Mouse (Mus musculus) gastrocnemius, adult 2 months (tissue): ENCODE measurements at regions not wholly inside any gene's neighbourhood (a gene's known extent, or its start where the extent isn't known, plus 50 kb on each side); places are given as distances from the start of the nearest gene placed in this dataset.

ENCODE experiments used
- DNase-seq: peaks from one replicate; pipeline ENCODE4 v3.0.0; 2022
- H3K27ac ChIP-seq: fragments of 200-600 bp; 2 replicates; pipeline ENCODE4 v1.8.1; 2022; ENCODE audit warnings: mild to moderate bottlenecking
- H3K4me3 ChIP-seq: fragments of 200-600 bp; 2 replicates; pipeline ENCODE4 v1.8.1; 2022; ENCODE audit warnings: mild to moderate bottlenecking, moderate library complexity
- CTCF ChIP-seq: fragments of 200-600 bp; IDR thresholded peaks from 2 replicates; pipeline ENCODE4 v1.8.1; 2022; ENCODE audit warnings: antibody characterized with exemption, mild to moderate bottlenecking, moderate library complexity
- intact Hi-C: fragments of 180-260 bp; cut with DNase I; formaldehyde crosslinking; loops from one replicate; pipeline ENCODE4 v1.15.1; 2025

DNA sequence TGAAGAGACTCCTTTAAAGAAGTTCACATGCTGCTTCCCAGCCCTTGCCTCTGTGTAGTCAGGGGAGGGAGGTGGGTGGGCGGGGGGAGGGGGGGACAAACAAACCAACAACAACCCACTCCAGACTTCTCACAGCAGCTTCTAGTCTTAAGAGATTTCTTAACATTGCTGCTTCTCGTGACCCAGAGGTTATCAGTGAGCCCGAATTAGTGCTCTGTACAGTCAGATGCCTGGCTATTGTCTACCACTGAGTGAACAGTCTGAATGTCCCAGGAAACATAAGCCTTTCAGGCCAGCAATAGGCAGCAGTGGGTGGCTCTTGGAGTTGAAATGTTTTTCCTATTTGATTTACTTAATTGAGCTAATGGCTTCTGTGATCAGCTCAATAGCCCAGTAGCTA lies 202.2 kb upstream of the Nrp1 start:
- no peak for TF ChIP-seq CTCF
- Histone ChIP-seq H3K4me3 (no peak overlapping the region), H3K27ac (no peak overlapping the region)
- intact Hi-C loops = no loop called here
- no peak for DNase-seq

DNA sequence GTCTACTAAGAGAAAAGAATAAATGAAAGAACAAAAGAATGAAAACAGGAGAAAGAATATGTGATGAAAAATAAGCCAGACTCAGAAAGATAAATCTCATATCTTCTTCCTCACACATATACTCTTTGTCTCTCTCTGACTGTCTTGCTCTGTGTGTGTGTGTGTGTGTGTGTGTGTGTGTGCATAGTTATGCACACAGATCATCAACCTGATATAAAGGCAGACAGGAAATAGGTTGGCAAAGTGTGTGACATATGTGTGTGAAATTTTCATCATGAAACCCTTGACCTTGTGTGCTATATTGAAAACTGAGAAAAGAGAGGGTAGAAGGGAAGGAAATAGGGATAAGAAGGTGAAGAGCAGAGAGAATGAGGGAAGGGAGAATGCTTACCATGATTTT lies 195.5 kb upstream of the Nrp1 start:
- intact Hi-C loops = no loop called here
- no peak for TF ChIP-seq CTCF
- H3K4me3 ChIP-seq = no peak overlapping the region
- DNase-seq = no peak
- no peak overlapping the region for H3K27ac ChIP-seq

DNA sequence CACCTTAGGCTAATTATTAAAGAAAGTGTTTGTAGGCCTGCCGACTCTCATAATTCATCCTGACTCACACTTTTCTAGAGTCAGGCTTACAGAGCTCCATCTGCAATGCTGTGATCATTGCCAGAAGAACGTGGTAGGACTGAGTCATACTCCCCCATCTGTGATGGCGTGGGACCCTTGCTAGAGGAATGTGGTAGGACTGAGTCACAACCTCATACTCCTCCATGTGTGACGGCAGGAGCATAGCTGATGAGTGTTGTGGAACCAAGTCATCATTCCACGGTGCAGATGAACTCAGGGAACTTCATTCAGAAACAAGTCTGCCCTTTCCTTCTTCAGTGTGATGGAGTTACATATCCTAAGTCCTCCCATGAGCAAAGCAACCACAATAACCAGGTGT lies 193.4 kb upstream of the Nrp1 start:
- intact Hi-C loops = no loop called here
- Histone ChIP-seq H3K27ac (no peak overlapping the region), H3K4me3 (no peak overlapping the region)
- TF ChIP-seq CTCF = no peak
- DNase-seq = no peak

DNA sequence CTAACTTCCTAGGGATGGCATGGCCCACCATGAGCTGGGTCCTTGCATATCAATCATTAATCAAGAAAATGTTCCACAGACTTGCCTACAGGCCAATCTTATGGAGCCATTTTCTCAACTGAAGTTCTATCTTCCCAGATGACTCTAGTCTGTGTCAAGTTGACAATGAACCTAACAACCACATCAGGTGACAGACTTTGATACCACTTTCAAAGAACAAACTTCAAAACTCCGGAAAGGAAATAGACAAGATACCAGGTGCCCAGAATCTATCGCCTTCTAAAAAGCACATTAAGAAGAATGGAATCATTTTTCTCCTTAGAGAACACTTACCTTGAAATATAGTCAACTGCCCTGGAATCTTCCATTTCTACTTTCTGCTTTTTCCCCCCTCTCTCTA lies 192.8 kb upstream of the Nrp1 start:
- DNase-seq = no peak
- TF ChIP-seq CTCF = no peak
- H3K4me3 ChIP-seq = no peak overlapping the region
- no peak overlapping the region for H3K27ac ChIP-seq
- intact Hi-C loops = no loop called here

DNA sequence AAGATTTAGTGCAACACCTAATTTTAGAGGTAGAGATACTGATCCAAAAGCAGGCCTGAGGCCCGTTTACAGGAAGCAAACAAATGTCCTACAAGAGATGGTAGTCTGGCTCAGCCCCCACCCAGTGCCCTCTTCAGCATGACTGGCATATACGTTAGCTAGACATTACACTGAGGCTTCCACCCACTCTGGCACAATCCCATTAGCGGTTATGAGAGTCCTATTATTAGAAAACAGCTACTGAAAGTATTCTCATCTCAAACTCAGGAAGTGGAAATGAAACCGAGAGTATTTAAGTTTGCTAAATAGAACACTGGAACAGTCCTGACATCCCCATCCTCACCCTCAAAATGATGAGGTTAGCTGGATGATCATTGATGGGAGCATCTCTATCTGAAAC lies 192.3 kb upstream of the Nrp1 start:
- TF ChIP-seq CTCF = no peak
- DNase-seq = no peak
- intact Hi-C loops = no loop called here
- Histone ChIP-seq H3K4me3 (no peak overlapping the region), H3K27ac (no peak overlapping the region)

DNA sequence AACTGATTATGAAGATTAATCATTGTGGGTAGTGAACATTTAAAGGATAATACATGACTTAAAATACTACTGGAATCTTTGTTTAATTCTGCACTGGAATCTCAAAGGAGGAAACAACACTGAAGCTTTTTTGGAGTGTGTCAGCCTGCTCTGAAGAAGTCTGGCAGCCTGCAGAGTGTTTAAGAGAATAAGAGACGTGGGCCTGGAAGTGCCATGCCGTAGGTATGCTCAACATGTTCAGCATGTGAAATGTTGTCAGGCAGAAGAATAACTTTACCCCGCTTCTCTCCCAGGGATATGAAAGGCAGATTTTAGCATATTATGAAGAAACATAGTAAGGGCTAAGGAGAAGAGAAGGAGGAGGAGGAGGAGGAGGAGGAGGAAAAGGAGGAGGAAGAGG lies 189.6 kb upstream of the Nrp1 start:
- Histone ChIP-seq H3K4me3 (no peak overlapping the region), H3K27ac (no peak overlapping the region)
- intact Hi-C loops = no loop called here
- no peak for TF ChIP-seq CTCF
- DNase-seq = no peak

DNA sequence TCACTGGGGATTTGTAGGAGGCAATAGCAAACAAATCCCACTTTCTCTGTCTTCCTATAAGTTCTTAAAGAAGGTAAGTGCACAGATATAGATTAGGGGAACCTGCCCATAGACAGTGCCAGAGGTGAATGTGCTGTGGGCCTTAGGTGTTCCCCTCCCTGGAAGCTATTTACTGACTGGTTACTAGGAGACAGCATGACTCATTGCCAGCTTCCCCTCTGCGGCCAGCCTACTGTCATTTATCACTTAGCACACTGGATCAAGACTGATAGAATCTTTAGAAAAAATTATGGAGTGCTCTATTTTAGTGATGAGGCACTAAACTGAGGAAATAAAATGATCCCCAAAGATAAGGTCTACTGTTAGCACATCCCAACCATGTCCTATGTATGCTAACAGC lies 187.3 kb upstream of the Nrp1 start:
- intact Hi-C loops = no loop called here
- no peak overlapping the region for H3K27ac ChIP-seq
- H3K4me3 ChIP-seq = no peak overlapping the region
- no peak for DNase-seq
- TF ChIP-seq CTCF = no peak

DNA sequence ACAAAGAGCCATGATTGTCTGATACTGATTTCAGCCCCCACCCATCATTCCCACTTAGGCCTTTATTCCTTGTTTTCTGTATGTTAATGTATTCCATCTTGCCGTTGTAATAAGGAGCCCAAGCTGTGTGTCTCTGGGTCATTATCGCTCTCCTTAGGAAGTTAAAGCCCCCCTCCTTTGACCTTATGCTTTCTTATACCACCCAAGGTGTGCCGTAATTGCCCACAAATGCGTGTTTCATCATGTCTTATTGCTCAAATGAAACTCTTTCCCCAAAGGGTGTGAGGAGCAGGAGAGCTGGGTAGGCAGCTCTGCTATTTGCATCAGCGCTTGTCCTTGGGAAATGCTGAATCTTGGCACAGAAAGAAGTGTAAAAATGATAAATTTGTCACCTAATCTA lies 178.2 kb upstream of the Nrp1 start:
- no peak for DNase-seq
- H3K4me3 ChIP-seq = no peak overlapping the region
- intact Hi-C loops = no loop called here
- no peak for TF ChIP-seq CTCF
- no peak overlapping the region for H3K27ac ChIP-seq

DNA sequence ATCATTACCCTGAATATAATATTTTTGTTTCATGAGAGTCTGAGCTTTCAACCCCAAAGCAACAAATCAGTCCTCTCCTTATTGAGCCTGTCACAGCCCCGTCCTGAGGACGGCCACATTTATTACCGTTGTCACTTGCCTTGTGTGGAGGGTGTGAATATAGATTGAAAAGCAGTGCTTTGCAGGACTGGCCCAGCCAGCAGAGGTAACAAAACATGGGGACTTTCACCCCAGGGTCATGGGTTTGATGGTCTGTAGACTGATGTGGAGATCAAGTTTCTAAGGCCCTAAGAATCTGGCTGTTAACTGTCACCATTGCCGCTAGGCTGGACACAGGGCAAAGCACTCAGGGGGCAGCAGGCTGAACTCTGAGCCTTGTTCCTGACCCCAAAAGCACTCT lies 175.3 kb upstream of the Nrp1 start:
- H3K27ac ChIP-seq = no peak overlapping the region
- no peak overlapping the region for H3K4me3 ChIP-seq
- DNase-seq = no peak
- intact Hi-C loops = no loop called here
- no peak for TF ChIP-seq CTCF

DNA sequence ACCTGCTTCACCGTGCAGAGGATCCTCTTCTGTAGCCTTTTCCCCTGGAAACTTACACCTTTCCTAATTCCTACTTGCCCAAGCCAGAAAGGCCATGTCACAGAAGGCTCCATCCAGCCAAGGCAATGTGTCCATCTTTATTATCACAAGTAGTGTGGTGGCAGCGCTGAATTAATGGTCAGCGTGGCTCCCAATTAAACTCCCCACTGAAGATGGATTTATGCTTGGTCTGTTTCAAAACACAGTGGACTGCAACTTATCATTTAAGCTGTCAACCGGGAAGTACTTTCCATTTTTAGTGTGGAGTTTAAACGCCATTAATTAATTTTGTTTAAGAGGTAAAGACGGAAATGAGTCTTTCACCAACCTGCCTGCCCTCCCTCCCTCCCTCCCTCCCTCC lies 170.1 kb upstream of the Nrp1 start:
- H3K27ac ChIP-seq = no peak overlapping the region
- intact Hi-C loops = no loop called here
- DNase-seq = no peak
- no peak for TF ChIP-seq CTCF
- H3K4me3 ChIP-seq = no peak overlapping the region

DNA sequence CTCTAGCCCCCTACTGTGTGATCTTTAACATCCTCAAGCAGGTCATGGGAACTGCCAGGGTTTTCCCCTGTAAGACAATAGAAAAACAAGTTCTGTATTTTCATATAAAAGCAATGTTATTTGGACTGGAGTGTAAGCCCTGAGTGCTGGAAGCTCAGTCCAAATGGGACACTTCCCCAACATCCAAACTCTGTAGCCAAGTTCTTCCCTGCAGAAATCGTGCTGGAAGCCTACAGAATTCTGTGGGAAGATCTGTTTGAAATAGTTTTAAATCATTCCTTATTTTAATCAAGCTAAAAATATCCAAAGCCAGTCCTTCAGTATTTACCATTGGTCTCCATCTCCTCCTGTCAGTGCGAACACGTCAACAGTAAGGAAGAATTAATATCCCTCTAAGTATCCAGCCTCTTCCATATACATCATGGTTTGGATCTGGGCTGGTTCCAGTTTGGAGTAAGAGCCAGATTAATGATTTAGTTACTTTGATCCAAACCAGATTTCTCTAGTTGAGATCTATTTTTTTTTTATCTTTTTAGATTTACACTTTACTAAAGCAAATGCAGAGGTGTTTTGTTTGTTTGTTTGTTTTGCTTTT lies 165.0 kb upstream of the Nrp1 start:
- no peak for TF ChIP-seq CTCF
- intact Hi-C loops = no loop called here
- no peak for DNase-seq
- Histone ChIP-seq H3K27ac (no peak overlapping the region), H3K4me3 (no peak overlapping the region)

DNA sequence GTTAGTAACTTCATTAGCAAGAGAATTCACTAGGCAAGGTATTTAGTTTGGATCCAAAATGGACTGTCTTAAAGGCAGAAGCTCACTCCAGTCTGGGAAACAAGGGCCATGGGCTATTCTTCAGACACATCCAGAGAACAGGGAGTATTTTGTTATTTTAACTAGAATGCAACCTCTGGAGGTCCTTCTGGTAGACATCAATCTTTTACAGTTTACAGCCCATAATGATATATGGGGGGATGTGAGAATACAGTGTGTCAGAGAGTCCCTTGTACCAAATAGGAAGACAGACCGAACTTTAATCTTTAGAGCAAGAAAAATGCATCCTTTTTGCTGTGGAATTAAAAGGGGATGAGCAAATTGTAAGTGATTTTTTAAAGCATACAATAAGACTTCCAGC lies 157.6 kb upstream of the Nrp1 start:
- H3K27ac ChIP-seq = no peak overlapping the region
- intact Hi-C loops = no loop called here
- H3K4me3 ChIP-seq = no peak overlapping the region
- no peak for DNase-seq
- no peak for TF ChIP-seq CTCF

DNA sequence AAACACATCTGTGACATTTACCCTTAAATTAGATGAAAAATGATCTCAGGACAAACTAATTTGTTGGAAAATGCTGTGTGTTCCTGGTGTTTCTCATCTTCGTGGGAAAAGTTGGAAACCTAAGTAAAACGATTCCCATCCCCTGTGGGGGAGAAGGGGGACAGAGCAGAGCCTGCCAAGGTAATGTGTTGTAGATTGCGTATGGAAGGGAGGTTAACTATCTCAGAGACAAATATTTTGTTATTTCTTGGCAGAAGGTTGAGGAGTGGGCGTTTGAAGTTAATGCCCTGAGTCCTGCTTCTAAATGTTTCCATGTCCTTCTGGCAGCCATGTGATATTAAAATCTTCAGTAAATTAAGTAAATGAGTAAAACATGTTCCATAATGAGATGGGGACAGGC lies 156.8 kb upstream of the Nrp1 start:
- intact Hi-C loops = no loop called here
- no peak for TF ChIP-seq CTCF
- DNase-seq = no peak
- no peak overlapping the region for H3K4me3 ChIP-seq
- H3K27ac ChIP-seq = no peak overlapping the region

DNA sequence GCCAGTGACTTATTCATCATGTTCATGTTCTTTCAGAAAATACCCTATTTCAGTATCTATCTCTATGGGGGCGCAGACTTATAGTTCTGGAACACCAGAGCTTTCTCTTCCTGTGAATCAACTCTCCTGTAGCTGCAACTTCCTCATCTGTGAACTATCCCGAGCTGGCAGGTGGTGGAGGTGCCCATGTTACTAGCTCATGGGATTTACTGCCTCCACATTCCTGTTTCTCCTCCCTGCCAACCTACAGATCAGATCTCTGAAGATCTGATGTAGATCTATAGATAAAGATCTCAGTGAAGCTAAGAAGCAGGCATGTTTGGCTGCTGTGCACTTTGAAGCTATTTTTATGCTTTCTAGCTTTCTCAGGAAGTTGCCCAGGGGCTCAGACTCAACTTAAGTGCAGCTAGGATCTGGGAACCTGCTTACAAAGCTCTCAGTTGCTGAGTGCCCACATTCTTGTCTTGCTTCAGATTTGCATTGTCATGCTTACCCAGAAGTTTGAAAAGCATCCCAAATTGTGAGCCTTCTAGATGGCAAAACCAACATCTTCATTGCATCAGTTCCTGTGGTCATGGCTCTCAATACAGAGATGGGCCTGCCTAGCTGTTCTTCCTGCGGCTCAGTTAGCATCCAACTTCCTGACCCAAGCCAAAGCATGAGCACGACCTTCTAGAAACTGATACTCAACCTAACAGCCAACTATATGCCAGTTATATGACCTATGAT lies 156.1 kb upstream of the Nrp1 start:
- DNase-seq = no peak
- intact Hi-C loops = no loop called here
- Histone ChIP-seq H3K27ac (no peak overlapping the region), H3K4me3 (no peak overlapping the region)
- TF ChIP-seq CTCF = no peak
